Mouse (Mus musculus) Patski (cell line): ENCODE data around the gene Phf20. TPM values are rescaled to one million over a fixed set of nuclear protein-coding genes. Genes with fewer than 3 reads are reported as not detected.
A peak's percentile ranks its signal among the peaks of the same experiment; 100 is the strongest.

Experiments used
- ATAC-seq: fragments of 100-300 bp; one replicate; pipeline ENCODE4 v1.8.0; 2021
- CTCF ChIA-PET: fragments of 350-600 bp; sonication (Branson Sonifier 250); formaldehyde crosslinking; loops from one replicate; lab custom pipeline; 2022; ENCODE audit warnings: inconsistent platforms; lab: Charles Lee
- POLR2A ChIA-PET: fragments of 350-600 bp; sonication (Branson Sonifier 250); formaldehyde crosslinking; loops from one replicate; lab custom pipeline; 2022; ENCODE audit warnings: antibody characterized with exemption, inconsistent platforms; lab: Charles Lee
- DNase-seq: peaks from one replicate; pipeline ENCODE4 v3.0.0-alpha.2; 2011; ENCODE audit warnings: low read depth, low spot score
- H3K27me3 ChIP-seq: fragments of 371-371 bp; one replicate; pipeline ENCODE4 v1.5.1; 2021
- CTCF ChIP-seq: fragments of 100-300 bp; IDR thresholded peaks from one replicate; pipeline ENCODE4 v1.5.1; 2021
- in situ Hi-C: fragments of 300-500 bp; cut with MboI; formaldehyde crosslinking; loops from 3 replicates; pipeline ENCODE4 v1.11.1; 2018; ENCODE audit warnings: low pct_unique_long_range_greater_than_20kb, mixed read lengths
- polyA plus RNA-seq: library from polyadenylated mRNA; unstranded; gene quantifications from one replicate; pipeline ENCODE4 v1.2.3, GENCODE M21; 2021

Phf20 gene
- polyA plus RNA-seq, 1 experiment from 2014 or later: 37.6 TPM

DNA sequence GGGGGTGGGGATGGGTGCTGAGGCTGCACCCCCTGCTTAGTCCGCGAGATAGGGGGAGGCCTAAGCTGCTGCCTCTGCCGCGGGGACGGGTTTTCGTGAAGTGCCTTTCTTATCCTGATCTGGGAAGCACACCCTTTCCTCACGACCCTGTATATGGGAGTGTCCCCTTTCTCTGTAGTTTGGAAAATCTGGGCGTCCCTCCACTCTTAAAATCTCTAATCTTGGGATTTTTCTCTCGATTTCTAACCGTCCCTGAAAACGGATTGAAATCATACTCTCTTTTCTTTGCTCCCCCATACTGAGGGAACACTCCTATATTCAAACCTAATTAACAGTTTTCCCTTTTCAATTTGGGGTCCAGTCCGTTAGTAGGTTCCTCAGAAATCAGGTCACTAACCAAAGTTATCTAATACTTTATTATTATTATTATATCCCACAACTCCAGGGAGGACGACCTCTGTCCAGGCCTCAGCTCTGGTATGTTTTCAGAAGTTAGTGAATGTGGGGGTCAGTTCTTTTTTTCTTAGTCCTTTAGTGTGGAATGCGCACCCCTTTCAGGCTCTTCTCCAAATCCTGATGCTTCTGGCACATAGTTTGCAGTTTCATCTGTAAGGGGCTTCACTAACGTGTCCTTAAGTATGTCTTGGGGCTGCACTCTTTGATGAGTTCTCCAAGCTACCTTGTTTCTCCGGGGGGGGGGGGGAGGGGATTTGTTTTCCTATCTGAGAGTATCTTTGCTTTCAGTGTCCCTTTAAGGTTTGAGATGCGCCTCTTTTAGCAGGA lies 1.1 kb downstream of the Phf20 start:
- in situ Hi-C loops: no loop called here
- ATAC-seq: no peak
- ChIA-PET CTCF (interaction anchor here (0.8 kb wide), 1 partner anchor 10 kb away, joined by 3 read pairs; no protein-coding TSS in a partner anchor), POLR2A (interaction anchor here (0.6 to 2.9 kb wide), 3 partner anchors 17 to 211 kb away, joined by 3 to 24 read pairs (median 4); partner anchors contain the start of gene Rbm39)
- TF ChIP-seq CTCF: no peak
- no peaks in the 10 kb centered on the region for H3K27me3 ChIP-seq
- DNase-seq: no peak

DNA sequence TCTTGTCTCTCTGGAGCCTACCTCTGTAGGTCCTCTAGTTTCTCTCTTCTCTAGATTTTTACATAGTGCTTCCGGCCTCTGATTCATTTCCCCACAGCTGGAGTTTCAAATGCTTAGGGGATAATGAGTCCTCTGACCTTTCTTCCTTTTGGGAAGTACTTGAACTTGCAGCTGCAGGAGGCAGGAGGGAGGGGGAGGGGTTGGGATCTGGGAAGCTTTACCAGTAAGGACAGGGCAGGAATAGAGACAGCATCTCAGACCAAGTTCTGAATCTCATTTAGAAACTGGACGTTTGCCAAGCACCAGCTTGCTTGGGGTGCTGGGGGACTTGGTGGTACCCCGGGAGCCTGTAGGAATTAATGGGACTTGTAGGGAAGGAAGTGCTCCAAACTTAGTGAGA lies 3.7 kb downstream of the Phf20 start:
- ChIA-PET CTCF (interaction anchor here (1.2 to 1.9 kb wide), 2 partner anchors 18 to 19 kb away, joined by 3 to 5 read pairs; no protein-coding TSS in a partner anchor), POLR2A (no interaction called here)
- DNase-seq (no peak), ATAC-seq (no peak)
- in situ Hi-C loops: no loop called here
- H3K27me3 ChIP-seq: no peaks in the 10 kb centered on the region
- no peak for TF ChIP-seq CTCF

DNA sequence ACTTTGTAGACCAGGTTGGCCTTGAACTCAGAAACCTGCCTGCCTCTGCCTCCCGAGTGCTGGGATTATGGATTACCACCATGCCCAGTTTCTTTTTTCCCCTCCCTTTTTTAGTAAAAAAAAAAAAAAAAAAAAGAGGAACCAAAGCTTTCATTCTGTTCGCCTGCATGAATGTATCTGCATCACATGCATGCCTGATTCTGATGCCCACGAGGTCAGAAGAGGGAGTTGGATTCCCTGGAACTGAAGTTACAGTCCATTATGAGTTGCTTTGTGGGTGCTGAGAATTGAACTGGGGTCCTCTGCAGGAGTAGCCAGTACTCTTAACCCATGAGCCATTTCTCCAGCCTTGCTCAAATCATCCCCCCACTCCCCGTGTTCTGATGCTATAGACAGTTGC lies 5.2 kb downstream of the Phf20 start:
- ATAC-seq (no peak), DNase-seq (no peak)
- ChIA-PET POLR2A (interaction anchor here (0.7 kb wide), 1 partner anchor 47 kb away, joined by 3 read pairs; no protein-coding TSS in a partner anchor), CTCF (no interaction called here)
- in situ Hi-C loops: no loop called here
- TF ChIP-seq CTCF: no peak
- no peaks in the 10 kb centered on the region for H3K27me3 ChIP-seq

DNA sequence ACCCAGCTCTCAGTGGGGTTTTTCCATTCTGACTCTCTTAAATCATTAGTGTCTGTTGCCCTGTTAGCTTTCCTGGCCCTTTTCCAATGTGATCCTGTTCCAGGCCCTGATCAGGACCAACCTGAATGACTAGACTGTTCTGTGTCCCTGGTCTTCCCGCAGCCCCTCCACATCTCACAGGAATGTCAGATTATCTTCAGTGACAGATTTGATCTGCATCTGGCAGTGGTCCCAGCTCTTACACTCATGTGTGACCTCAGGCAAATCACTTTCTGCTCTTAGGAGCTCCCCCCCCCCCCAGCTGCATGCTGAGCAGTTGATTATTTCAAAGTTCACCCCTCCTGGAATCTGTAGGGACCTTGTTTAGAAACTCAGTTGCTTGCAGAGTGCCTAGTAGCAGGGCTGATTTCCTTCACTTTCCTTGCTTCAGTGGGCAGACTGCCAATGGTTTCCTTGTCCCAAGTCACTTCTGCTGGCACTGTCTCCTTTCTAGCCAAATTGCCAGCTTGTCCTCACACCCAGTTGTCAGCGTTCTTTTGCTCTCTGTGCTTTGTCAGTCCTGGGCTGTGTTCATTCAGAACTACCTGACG lies 6.7 kb downstream of the Phf20 start:
- POLR2A ChIA-PET: interaction anchor here (1.0 to 1.2 kb wide), 2 partner anchors 23 to 54 kb away, joined by 3 read pairs; partner anchors contain the start of gene Rbm39
- ATAC-seq: no peak
- CTCF ChIA-PET: interaction anchor here (0.5 to 1.0 kb wide), 4 partner anchors 15 to 53 kb away, joined by 3 to 4 read pairs (median 3); no protein-coding TSS in a partner anchor
- in situ Hi-C loops: no loop called here
- no peak for TF ChIP-seq CTCF
- no peak for DNase-seq
- H3K27me3 ChIP-seq: no peaks in the 10 kb centered on the region

DNA sequence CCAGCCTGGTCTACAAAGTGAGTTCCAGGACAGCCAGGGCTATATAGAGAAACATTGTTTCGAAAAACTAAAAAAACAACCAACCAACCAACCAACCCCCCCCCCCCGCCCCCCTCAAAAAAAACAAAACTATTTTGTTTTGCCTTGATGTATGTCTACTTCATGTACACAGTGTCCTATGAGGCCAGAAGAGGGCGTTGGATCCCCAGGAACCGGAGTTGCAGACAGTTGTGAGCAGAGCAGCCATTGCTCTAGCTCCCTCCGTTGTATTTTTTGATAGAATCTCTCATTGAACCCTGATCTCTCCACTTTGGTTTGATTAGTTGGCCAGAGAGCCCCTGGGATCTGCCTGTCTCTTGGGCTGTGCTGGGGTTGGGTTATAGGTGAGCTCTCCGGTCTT lies 7.7 kb downstream of the Phf20 start:
- ATAC-seq: no peak
- no peak for DNase-seq
- ChIA-PET CTCF (no interaction called here), POLR2A (interaction anchor here (0.5 kb wide), 1 partner anchor 19 kb away, joined by 3 read pairs; no protein-coding TSS in a partner anchor)
- in situ Hi-C loops: no loop called here
- peak; percentile 15 for TF ChIP-seq CTCF
- no peaks in the 10 kb centered on the region for H3K27me3 ChIP-seq

DNA sequence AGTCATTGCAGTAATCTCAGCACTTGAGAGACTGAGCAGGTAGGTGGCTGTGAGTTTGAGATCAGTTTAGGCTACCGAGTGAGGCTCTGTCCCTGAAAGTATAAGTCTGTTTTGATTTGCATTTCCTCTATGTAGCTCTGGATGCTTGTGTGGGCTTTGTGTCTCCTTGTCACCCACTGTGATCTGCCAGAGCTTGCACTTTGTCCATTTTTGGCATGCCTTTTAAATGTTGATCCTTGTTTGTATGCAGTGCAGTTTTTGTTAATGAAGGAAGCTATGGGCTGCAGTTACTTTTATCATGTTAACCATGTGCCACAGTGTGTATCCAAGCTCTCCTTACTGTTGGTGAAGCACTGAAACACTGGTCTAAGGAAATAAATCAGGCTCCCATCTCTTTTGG lies 21.5 kb downstream of the Phf20 start:
- ChIA-PET POLR2A (interaction anchor here (1.0 to 2.3 kb wide), 2 partner anchors 9 to 28 kb away, joined by 4 to 10 read pairs; no protein-coding TSS in a partner anchor), CTCF (interaction anchor here (1.0 to 1.9 kb wide), 5 partner anchors 9 to 39 kb away, joined by 3 to 7 read pairs (median 4); no protein-coding TSS in a partner anchor)
- ATAC-seq: no peak
- DNase-seq: no peak
- H3K27me3 ChIP-seq: no peaks in the 10 kb centered on the region
- in situ Hi-C loops: no loop called here
- no peak for TF ChIP-seq CTCF

DNA sequence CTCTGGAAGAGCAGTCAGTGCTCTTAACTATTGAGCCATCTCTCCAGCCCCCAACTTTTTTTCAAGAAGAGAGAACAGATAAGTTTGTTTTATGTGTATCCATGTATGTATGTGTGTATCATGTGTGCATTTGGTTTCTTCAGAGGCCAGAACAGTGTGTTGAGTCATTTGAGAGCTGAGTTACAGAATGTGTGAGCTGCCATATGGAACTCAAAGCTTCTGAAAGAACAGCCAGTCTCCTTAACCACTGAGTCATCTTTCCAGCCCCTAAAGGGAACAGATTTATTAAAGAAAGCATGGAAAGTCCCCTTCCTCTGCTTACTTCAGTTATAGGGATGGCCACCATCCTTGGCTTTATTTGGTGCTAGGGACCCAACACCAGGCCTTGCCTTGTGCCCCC lies 25.8 kb downstream of the Phf20 start:
- TF ChIP-seq CTCF: no peak
- in situ Hi-C loops: no loop called here
- no peak for ATAC-seq
- ChIA-PET CTCF (interaction anchor here (1.2 to 1.3 kb wide), 2 partner anchors 12 to 14 kb away, joined by 3 to 4 read pairs; no protein-coding TSS in a partner anchor), POLR2A (interaction anchor here (0.6 to 0.7 kb wide), 2 partner anchors 18 to 36 kb away, joined by 3 read pairs; no protein-coding TSS in a partner anchor)
- H3K27me3 ChIP-seq: no peaks in the 10 kb centered on the region
- no peak for DNase-seq

DNA sequence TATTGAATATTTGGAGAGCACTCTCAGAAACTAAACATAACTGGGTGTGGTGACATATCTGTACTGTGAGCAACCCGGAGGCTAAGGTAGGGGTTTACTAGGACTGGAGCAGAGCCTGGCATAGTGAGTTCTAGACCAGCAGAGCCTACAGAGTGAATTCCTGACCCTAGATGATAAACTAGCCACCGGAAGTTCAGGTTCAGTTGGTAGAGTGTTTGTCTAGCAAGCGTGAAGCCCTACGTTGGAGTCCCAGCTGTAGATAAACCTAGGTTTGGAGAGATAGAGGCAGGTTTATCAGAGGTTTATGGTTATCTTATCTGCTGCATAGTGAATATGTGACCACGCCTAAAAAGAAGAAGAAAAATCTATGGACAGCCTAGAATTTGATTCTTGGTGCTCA lies 27.8 kb downstream of the Phf20 start:
- ChIA-PET CTCF (no interaction called here), POLR2A (no interaction called here)
- DNase-seq: no peak
- in situ Hi-C loops: no loop called here
- ATAC-seq: no peak
- no peaks in the 10 kb centered on the region for H3K27me3 ChIP-seq
- no peak for TF ChIP-seq CTCF

DNA sequence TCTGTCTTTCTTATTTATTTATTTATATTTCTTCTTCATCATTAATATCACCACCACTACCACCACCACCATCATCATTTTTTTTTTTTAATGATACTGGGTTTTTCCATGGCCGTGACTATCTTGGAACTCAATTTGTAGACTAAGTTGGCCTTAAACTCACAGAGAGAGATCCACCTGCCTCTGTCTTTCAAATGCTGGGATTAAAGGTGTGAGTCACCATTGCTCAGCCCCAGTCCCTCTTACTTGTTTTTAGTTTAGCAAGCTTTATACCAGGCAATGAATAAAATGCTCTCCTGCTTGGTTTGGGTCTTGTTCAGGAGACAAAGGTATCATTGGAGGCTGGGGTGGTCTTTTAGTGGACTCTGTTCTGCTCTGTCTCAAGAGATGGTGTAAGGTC lies 31.4 kb downstream of the Phf20 start:
- in situ Hi-C loops: no loop called here
- ATAC-seq (no peak), DNase-seq (no peak)
- no peaks in the 10 kb centered on the region for H3K27me3 ChIP-seq
- ChIA-PET CTCF (interaction anchor here (1.4 kb wide), 1 partner anchor 12 kb away, joined by 3 read pairs; no protein-coding TSS in a partner anchor), POLR2A (interaction anchor here (0.7 kb wide), 1 partner anchor 67 kb away, joined by 3 read pairs; no protein-coding TSS in a partner anchor)
- no peak for TF ChIP-seq CTCF

DNA sequence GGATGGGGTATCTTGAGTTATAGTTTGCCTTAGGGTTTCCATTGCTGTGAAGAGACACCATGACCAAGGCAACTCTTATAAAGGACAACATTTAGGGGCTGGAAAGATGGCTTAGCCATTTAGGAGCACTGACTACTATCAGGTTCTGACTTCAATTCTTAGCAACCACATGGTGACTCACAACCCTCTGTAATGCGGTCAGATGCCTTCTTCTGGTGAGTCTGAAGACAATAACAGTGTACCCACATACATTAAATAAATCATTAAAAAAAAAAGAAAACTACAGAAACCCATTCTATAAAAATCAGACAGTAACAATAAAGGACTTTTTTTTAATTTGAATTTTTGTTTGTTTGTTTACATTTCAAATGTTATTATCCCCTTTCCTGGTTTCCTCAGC lies 32.9 kb downstream of the Phf20 start:
- ATAC-seq (no peak), DNase-seq (no peak)
- in situ Hi-C loops: no loop called here
- no peaks in the 10 kb centered on the region for H3K27me3 ChIP-seq
- ChIA-PET CTCF (no interaction called here), POLR2A (interaction anchor here (0.7 kb wide), 1 partner anchor 33 kb away, joined by 3 read pairs; no protein-coding TSS in a partner anchor)
- no peak for TF ChIP-seq CTCF
